Mouse (Mus musculus) embryonic fibroblast, embryonic 13.5 days (primary cell): ENCODE measurements around the gene Zc3hav1.

Source experiments
- CTCF ChIP-seq: IDR thresholded peaks from 2 replicates; pipeline ENCODE4 v1.5.1; 2011; ENCODE audit warnings: mild to moderate bottlenecking, control low read depth, low read length, moderate library complexity, borderline replicate concordance; ENCODE audit not compliant: insufficient read depth
- POLR2A ChIP-seq: IDR thresholded peaks from 2 replicates; pipeline ENCODE4 v1.6.1; 2011; ENCODE audit warnings: low read depth, mild to moderate bottlenecking, control low read depth, low read length, moderate library complexity

DNA sequence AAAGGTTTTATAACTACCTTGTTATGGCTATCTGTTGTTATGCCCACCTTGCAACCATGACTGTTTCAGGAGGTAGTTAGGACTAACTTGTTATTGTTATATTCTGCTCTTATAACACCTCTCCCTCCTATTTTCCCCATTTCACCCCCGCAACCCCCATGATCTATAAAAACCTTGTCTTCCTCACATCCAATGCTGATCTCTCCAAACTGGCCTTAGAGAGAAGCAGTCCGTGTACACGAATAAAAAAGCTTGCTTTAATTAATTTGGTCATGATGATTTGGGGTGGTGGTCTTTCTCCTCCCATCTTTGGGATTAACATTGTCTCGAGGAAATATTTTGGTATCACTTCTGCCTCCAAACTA, 26.3 kb upstream of the Zc3hav1 start:
- TF ChIP-seq CTCF (no peak), POLR2A (no peak)
